Mouse (Mus musculus): Measurements from ENCODE around the gene Large2. TPM values are rescaled to one million over a fixed set of nuclear protein-coding genes. Genes with fewer than 3 reads are reported as not detected.
"Not testable (repeated sequence)": the region's sequence is repeated elsewhere in the genome, so short reads cannot be mapped to it uniquely, and the experiment has no call there.

Large2 gene
- polyA plus RNA-seq, 1 experiment from 2014 or later = 8.3 TPM

DNA sequence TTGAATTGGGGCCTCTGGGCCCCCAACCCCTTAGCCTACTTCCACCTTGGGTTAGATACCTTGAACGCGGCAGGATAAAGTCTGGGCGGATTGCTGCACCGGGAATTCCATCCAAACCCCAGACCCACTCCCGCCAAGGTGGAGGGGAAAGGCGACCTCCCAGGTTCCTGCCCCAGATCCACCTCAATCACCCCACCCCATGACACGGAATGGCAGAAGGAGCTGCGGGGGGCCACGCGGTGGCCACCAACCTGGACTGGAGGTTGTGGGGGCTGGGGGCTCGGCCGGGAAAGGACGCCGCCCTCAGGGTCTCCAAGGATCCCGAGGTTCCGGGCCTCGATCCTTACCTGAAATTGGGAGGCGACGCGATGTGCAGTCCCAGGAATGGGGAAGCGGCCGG is 26.0 kb upstream of the Large2 start:
- 6% methylated on average over 22 of the region's 22 CpGs for WGBS

DNA sequence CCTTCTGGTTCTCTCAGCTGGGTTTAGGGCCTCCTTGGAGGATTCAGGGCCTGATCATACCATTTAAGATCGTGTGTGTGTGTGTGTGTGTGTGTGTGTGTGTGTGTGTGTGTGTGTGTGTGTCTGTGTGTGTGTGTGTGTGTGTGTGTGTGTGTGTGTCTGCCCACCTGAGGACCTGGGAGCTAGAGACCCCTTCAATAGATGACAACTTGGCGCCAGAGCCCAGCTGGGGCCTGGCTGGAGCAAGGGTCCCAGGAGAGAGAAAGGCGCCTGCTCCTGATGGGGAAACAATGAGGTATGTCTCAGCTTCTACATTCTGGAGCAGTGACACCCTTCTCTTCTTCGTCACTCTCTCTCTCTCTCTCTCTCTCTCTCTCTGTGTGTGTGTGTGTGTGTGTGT is 25.2 kb upstream of the Large2 start:
- not testable (repeated sequence) for H3K4me3 ChIP-seq (ENCODE audit: low read depth, low read length); ATAC-seq; H3K27me3 ChIP-seq (replicated peaks; ENCODE audit: control insufficient read depth, insufficient read depth, low read length); H3K9ac ChIP-seq (ENCODE audit: low read depth, low read length); H3K27ac ChIP-seq (ENCODE audit: low read depth, low read length); H3K9me3 ChIP-seq (ENCODE audit: control insufficient read depth); H3K4me1 ChIP-seq (replicated peaks; ENCODE audit: control insufficient read depth, insufficient read depth, low read length); H3K4me2 ChIP-seq (replicated peaks; ENCODE audit: low read depth)
- H3K36me3 ChIP-seq (ENCODE audit: control insufficient read depth, insufficient read depth) = peaks cover 13% of the 10 kb centered on the region
- 74% methylated on average over 4 of the region's 4 CpGs for WGBS

More for the DNA sequence above, 26.0 kb upstream of the Large2 start:
- peak overlapping the region; percentile 85 for H3K4me2 ChIP-seq (replicated peaks; ENCODE audit: low read depth)
- H3K4me1 ChIP-seq (replicated peaks; ENCODE audit: control insufficient read depth, insufficient read depth, low read length) = no peaks in the 10 kb centered on the region
- ATAC-seq = 0 out of 2 replicates have a peak, but pooled peaks have one; percentile 16
- no peak for TF ChIP-seq CTCF (IDR thresholded peaks at IDR 0.05; ENCODE audit: low read depth)
- H3K36me3 ChIP-seq (ENCODE audit: control insufficient read depth, insufficient read depth) = peaks cover 21% of the 10 kb centered on the region
- no peaks in the 10 kb centered on the region for H3K9me3 ChIP-seq (ENCODE audit: control insufficient read depth)
- no peaks in the 10 kb centered on the region for H3K27me3 ChIP-seq (replicated peaks; ENCODE audit: control insufficient read depth, insufficient read depth, low read length)
- H3K4me3 ChIP-seq (ENCODE audit: low read depth, low read length) = peak overlapping the region; percentile 46
- peak overlapping the region; percentile 37 for H3K9ac ChIP-seq (ENCODE audit: low read depth, low read length)
- H3K27ac ChIP-seq (ENCODE audit: low read depth, low read length) = no peak overlapping the region

DNA sequence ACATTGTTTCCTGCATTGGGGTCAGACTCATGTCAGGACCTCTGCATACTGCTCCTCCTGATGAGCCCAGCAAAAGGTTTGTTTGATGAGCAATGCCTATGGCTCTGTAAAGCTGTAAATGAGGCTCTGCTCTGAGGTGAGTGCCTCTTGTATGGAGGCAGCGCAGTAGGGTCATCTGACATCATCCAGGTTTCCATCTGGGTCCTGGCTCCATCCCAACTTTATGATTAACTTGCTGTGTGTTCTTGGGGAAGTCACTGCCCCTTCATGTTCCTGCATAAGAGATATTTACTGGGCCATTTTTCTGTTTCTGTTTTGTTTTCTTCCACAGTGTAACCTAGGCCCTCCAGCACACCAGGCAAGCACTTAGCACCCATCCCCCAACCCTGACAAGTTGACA is 22.8 kb upstream of the Large2 start:
- Histone ChIP-seq H3K9ac (ENCODE audit: low read depth, low read length) (no peak overlapping the region), H3K9me3 (ENCODE audit: control insufficient read depth) (no peaks in the 10 kb centered on the region), H3K27ac (ENCODE audit: low read depth, low read length) (no peak overlapping the region), H3K36me3 (ENCODE audit: control insufficient read depth, insufficient read depth) (no peaks in the 10 kb centered on the region), H3K4me3 (ENCODE audit: low read depth, low read length) (no peak overlapping the region), H3K4me2 (replicated peaks; ENCODE audit: low read depth) (no peak overlapping the region), H3K4me1 (replicated peaks; ENCODE audit: control insufficient read depth, insufficient read depth, low read length) (no peaks in the 10 kb centered on the region), H3K27me3 (replicated peaks; ENCODE audit: control insufficient read depth, insufficient read depth, low read length) (peaks cover 9% of the 10 kb centered on the region; the same call in 1 of the 2 replicates)
- 47% methylated on average over 1 of the region's 1 CpGs for WGBS
- TF ChIP-seq CTCF (IDR thresholded peaks at IDR 0.05; ENCODE audit: low read depth) = no peak
- no peak for ATAC-seq

DNA sequence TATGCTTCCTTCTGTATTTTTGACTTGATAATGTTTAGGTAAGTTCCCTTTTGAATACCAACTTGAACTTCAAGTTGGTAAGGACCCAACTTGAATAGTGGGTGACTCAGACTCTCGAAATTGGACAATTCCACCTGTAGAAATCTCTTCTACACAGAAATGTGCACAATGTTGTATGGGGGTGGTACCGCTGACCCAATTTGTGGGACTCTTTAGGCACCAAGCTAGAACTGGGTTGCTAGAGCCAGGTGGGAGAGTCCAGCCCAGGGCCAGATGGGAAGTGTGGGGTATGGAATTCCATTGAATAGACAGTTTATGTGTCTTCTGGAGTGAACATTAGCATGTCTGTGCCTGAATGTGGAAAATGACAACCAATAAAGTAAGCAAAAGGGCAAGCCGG is 20.9 kb upstream of the Large2 start:
- 84% methylated on average over 3 of the region's 3 CpGs for WGBS
- H3K4me3 ChIP-seq (ENCODE audit: low read depth, low read length) = no peak overlapping the region
- H3K36me3 ChIP-seq (ENCODE audit: control insufficient read depth, insufficient read depth) = no peaks in the 10 kb centered on the region
- no peak overlapping the region for H3K4me2 ChIP-seq (replicated peaks; ENCODE audit: low read depth)
- no peak overlapping the region for H3K27ac ChIP-seq (ENCODE audit: low read depth, low read length)
- TF ChIP-seq CTCF (IDR thresholded peaks at IDR 0.05; ENCODE audit: low read depth) = no peak
- H3K4me1 ChIP-seq (replicated peaks; ENCODE audit: control insufficient read depth, insufficient read depth, low read length) = no peaks in the 10 kb centered on the region
- H3K9me3 ChIP-seq (ENCODE audit: control insufficient read depth) = no peaks in the 10 kb centered on the region
- no peak for ATAC-seq
- H3K9ac ChIP-seq (ENCODE audit: low read depth, low read length) = no peak overlapping the region
- peaks cover 15% of the 10 kb centered on the region; the same call in 1 of the 2 replicates for H3K27me3 ChIP-seq (replicated peaks; ENCODE audit: control insufficient read depth, insufficient read depth, low read length)

DNA sequence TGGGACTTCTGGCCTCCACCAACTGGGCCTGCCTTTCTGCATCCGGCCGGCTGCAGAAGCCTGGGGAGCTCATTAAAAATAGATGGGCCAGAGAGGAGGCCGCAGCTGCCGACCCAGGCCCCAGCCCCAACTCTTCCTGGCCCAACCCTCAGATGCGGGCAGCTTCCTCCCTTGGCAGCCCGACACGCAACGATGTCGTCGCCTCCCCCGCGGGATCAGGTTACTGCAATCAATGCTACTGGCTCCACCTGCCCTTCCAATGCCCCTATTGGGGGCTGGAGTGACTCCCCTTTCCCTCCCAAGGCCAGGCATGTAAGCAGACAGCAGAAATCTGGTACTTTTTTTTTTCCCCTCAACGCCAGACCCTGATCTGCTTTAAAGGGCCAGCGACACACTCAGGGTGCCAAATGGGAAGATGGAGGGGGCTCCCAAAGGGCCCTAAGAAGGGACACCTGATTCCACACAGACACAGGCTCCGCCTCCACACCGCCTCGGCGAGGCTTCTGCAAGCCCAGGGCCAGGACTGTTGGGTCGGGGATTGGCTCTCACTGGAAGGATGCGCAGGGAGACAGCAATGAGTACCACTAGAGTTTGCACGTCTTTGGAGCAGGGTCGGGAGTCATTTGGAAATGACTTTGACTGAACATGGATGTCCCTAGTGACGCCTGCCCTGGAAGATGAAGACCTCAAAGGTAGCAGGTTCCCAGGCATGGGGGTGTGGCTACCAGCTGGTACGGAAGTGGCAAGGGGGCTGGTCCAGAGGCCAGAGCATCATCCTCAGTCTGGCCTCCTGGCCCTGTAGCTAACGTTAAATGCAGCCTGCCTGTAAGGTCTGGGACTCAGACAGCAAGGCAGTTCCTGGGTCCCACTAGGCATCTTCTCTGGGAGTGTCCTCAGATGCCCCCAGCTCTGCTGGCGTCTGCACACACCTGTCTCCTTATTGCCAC is 17.9 kb upstream of the Large2 start:
- Histone ChIP-seq H3K4me3 (ENCODE audit: low read depth, low read length) (peak overlapping the region; percentile 21), H3K4me1 (replicated peaks; ENCODE audit: control insufficient read depth, insufficient read depth, low read length) (0 out of 2 replicates have a peak, but pooled peaks cover 3% of the 10 kb centered on the region), H3K4me2 (replicated peaks; ENCODE audit: low read depth) (peak overlapping the region; percentile 50), H3K36me3 (ENCODE audit: control insufficient read depth, insufficient read depth) (no peaks in the 10 kb centered on the region), H3K9me3 (ENCODE audit: control insufficient read depth) (no peaks in the 10 kb centered on the region), H3K9ac (ENCODE audit: low read depth, low read length) (no peak overlapping the region), H3K27ac (ENCODE audit: low read depth, low read length) (no peak overlapping the region), H3K27me3 (replicated peaks; ENCODE audit: control insufficient read depth, insufficient read depth, low read length) (peaks cover 15% of the 10 kb centered on the region)
- no peak for TF ChIP-seq CTCF (IDR thresholded peaks at IDR 0.05; ENCODE audit: low read depth)
- WGBS = 4% methylated on average over 26 of the region's 26 CpGs
- ATAC-seq = no peak

DNA sequence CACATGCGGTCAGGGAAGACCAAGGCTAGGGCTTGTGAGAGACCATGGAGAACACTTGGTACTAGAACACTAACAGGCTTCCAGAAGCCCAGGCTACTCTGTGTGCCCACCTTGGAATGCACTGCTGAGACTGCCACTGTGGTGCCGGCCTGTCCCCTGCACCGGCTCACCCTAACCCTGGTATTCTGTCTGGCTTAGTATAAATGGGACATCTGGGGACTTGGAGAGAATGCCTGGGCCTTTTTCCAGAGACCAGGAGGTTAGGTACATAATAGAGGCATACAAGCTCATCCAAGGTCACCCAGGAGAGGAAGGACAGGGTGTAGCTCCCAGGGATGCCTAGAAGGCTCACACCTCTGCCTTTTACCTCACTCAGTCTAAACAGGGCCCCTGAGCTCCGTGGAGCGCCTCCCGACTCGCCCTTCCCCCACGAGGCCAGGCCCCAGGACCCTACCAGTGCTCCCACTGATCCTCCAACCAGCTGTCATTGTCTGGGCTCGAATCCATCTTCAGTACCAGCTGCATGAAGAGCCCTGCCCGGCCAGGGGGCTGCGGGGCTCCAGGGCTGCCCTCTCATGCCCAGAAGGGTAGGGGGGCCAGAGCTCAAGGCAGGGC is 17.1 kb upstream of the Large2 start:
- H3K36me3 ChIP-seq (ENCODE audit: control insufficient read depth, insufficient read depth) = 0 out of 2 replicates have a peak, but pooled peaks cover 4% of the 10 kb centered on the region
- H3K9me3 ChIP-seq (ENCODE audit: control insufficient read depth) = no peaks in the 10 kb centered on the region
- no peak overlapping the region for H3K27ac ChIP-seq (ENCODE audit: low read depth, low read length)
- 0 out of 2 replicates have a peak overlapping the region, but pooled peaks have one; percentile 7 for H3K9ac ChIP-seq (ENCODE audit: low read depth, low read length)
- 24% methylated on average over 11 of the region's 11 CpGs for WGBS
- H3K4me2 ChIP-seq (replicated peaks; ENCODE audit: low read depth) = peak overlapping the region; percentile 50
- H3K4me3 ChIP-seq (ENCODE audit: low read depth, low read length) = peak overlapping the region; percentile 21
- no peak for TF ChIP-seq CTCF (IDR thresholded peaks at IDR 0.05; ENCODE audit: low read depth)
- peaks cover 15% of the 10 kb centered on the region for H3K27me3 ChIP-seq (replicated peaks; ENCODE audit: control insufficient read depth, insufficient read depth, low read length)
- H3K4me1 ChIP-seq (replicated peaks; ENCODE audit: control insufficient read depth, insufficient read depth, low read length) = 0 out of 2 replicates have a peak, but pooled peaks cover 3% of the 10 kb centered on the region
- no peak for ATAC-seq

All from intestine, postnatal 0 days (tissue).